Mouse (Mus musculus) spleen, postnatal 14 days (tissue): ENCODE measurements around the gene Tiam1.

Experiments used
- DNase-seq, 2 experiments: peaks; one replicate each; pipeline ENCODE4 v3.0.0; 2021 to 2022; ENCODE audit warnings: low spot score in 2 of 2

Gene Tiam1

GRCm38 (mm10) chr16:90143416-90143759 lies 181 bp downstream of the Tiam1 start:
- DNase-seq = no peak

DNA sequence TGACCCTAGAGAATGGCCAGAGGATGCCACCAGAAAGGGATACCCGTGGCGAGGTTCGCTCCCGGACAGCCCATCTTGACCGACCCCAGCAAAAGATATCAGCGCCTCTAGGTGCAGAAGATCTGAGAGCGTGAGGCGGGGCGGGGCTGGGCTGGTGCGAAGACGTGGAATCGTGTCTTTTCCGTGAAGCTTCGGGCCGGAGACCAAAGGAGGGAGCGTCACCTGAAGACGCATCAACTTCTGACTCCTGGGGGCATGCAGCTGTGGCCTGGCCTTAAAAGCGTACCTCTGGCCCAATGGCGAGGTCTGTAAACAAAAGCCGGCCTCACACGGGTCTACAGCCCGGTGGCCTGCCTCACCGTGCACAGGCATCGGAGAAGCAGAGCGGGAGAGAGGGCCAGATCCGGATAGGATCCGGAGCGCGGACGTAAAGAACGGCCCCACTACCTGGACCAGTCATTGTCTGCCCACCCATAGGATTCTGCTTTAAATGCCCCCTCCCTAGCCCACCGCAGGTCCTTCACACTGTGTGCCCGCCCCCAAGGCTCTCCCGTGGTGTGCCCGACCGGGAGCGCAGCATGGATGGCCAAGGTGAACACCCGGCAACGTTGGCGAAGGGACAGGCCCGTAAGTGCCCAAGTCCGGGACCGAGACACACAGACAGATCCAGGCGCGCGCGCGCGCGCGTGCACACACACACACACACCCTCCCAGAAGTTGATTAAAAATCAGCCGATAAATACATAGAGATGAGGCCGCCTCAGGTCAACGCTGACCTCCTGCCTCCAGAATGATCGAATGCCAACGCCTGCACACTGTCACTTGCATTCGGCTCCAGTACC lies 774 bp downstream of the Tiam1 start:
- peak; percentile 18 to 25 for DNase-seq

DNA sequence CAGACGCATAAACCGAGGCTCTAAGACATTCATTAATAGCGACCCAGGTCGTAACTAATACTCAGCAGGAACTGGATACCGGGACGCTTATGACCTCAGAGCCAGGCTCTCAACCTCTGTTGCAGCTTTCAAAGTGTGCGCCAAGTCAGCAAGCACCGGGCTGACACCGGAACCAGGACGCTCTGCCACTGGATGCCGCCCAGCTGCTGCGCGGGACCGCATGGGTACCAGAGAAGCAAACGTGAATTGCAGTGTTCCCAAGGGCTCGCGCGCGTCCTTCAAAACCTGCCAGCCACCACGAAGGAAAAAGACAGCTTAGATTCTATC lies 1.4 kb downstream of the Tiam1 start:
- DNase-seq = peak in 1 of 2 experiments; percentile 10

- no peak for DNase-seq
These were observed 2.0 kb downstream of the Tiam1 start for GRCm38 (mm10) chr16:90141556-90141955.

DNA sequence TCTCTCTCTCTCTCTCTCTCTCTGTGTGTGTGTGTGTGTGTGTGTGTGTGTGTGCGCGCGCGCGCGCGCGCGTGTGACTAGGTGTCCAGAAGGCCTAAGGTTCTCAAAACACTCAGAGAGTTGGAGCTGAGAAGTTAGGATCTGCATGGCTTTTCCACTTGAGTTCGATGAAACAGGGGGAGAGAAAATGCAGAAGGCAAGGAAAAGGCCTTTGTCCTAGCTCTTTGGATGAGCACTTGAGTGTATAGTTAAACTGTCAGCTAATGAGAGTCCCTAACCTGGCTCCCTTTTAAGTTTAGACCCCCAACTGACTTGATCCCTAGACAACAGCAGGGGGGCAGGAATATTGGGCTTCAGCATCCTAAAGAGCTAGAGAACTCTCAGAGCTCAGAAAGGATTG lies 3.0 kb downstream of the Tiam1 start:
- DNase-seq = no peak

- no peak for DNase-seq
These were observed 3.9 kb downstream of the Tiam1 start for GRCm38 (mm10) chr16:90139696-90140095.

DNA sequence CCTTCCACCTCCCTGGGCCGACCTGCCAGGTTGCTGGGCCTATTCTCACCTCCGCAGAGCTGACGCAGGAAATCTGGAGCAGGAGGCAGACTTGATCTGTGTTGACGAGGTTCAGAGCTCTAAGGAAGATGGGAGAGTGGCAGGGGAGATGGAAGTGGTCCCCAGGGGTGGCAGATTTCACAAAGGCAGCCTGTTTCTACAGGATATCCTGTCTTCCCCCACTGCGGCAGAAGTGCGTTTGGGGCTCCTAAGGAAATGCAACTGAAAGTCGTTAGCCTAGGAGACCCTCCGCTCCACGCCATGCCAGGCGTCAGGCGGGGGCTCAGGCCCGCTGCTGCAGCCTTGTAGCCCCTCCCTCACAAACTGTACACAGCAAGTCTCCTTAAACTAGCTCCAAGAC lies 5.4 kb downstream of the Tiam1 start:
- DNase-seq = no peak

GRCm38 (mm10) chr16:90137175-90137574 lies 6.4 kb downstream of the Tiam1 start:
- DNase-seq = no peak

DNA sequence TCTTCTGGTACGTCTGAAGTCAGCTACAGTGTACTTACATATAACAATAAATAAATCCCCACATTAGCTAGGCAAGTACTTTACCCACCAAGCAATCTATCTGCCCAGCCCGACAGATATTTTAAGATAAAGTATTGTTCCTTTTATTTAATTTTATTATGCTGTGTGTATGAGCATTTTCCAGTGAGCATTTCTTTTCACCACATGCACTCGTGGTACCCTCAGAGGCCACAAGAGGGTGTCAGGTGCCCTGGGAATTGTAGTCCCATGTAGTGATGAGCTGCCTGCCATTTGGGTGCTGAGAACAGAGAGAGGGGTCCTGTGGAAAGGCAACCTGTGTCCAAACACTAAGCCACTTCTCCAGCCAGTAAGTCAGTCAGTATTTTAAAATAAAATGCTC lies 8.0 kb downstream of the Tiam1 start:
- DNase-seq = no peak

- DNase-seq = no peak
These were observed 9.2 kb downstream of the Tiam1 start for GRCm38 (mm10) chr16:90134351-90134750.

- no peak for DNase-seq
These were observed 10.8 kb downstream of the Tiam1 start for GRCm38 (mm10) chr16:90132816-90133215.

- no peak for DNase-seq
These were observed 11.2 kb downstream of the Tiam1 start for GRCm38 (mm10) chr16:90132331-90132730.

- no peak for DNase-seq
These were observed 14.6 kb downstream of the Tiam1 start for GRCm38 (mm10) chr16:90128817-90129587.

DNA sequence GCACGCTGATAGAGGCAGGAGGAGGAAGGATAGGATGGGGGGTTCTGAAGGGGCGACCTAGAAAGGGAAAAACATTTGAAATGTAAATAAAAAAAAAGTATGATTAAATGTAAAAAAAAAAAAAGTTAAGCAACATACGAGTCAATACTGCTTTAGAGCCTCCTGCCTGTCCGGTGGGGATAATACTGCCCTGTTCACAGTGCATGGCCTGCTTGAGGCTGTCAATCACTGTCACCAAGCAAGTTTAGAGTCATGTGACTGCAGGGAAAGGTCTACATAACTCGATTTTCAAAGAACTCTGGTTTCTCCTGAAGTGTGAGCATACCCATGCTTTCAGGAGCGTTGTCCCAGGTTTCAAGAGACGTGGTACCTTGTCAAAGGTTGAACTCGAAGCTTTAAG lies 15.2 kb downstream of the Tiam1 start:
- DNase-seq = no peak

- no peak for DNase-seq
These were observed 18.0 kb downstream of the Tiam1 start for GRCm38 (mm10) chr16:90125318-90126314.

DNA sequence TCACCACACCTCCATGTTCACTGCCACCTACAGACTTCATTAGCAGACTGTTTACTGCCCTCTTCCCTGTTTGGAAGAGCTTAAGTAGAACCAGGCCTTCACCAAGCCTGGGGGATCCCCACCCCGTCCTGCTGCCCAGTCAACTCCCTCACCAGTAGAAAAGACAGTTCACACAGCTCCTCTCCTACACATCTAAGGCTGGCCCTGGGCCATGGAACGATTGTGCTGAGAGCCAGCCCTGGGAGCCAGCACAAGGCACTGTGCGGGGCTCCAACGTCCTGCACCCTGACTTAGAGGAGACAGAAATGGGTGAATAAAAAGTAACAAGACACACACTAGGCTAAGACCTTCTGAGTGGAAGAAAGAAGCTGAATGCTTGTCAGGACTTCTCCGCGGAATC lies 20.5 kb downstream of the Tiam1 start:
- no peak for DNase-seq

DNA sequence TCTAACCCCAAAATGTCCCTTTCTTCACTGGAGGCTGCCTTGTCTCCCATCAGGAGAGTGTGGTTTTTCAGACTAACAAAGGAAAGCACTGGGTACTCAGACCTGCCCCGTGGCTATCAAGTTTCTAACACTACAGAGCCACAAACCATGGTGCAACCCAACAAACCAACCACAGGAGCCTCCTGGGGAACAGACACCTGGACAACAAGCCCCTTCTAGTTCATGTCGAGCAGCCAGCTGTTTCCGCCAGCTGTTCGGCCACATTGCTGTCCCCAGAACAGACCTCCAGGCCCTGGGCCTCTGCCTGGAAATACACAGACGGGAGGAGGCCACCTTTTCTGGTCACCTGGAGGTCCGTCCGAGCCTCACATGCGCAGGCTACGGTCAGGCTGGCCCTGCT lies 21.1 kb downstream of the Tiam1 start:
- DNase-seq = no peak

DNA sequence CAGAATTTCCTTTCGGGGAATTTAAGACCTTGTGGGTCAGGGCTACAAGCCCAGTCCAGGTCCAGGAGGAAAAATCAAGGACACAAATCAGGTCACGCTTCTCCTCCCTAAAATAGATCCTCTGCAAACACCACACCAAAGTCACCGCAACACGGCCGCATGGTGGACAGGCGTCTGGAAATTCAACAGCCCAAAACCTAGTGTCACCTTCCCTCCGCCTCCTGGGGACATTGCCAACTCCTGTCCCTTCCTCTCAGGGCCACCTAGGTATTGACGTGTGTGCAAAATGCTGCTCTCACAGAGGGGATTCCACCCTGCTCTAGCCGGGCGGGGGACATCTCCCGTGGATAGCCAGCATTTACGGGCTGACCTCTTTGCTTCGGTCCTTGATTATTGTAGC lies 21.8 kb downstream of the Tiam1 start:
- DNase-seq = no peak

DNA sequence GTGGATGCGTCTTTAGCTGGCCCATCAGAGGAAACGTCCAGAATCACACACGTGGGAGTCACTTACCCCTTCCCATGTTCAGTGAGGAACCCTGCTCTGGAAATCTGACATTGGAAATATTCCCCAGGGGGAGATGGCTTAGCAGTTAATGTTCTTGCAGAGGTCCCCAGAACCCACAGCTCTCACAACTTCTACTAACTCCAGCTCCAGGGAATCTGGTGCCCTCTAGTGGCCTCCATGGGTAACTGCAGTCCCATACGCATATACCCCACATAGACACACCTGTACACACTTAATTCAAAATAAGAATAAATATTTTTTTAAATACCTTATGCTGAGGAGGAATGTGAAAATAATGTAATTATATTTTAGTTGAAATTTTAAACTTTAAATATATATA lies 23.6 kb downstream of the Tiam1 start:
- no peak for DNase-seq

DNA sequence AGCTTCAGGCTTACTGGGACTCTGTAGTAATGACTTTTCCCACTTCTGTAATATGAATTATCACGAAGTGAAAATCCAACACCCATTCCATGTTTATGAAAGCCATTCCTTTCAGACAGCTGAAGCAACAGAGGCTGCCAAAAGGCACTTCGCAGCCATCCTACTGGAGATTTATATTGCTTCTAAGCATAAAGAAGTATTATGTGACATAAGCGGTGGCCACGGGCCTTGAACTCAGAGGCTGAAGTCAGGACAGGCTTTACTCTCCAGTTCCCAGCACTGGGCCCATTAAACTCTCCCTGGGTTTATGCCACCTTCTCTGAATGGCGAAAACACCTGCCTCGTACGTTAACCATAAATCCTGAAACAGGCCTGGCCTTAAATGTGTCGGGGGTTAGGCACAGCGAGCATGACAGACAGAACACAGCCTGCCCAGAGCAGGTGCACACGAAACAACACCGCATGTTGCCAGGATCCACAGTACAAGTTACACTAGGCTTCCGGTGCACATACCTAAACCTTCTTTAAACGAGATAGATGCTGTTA lies 26.9 kb downstream of the Tiam1 start:
- no peak for DNase-seq

- no peak for DNase-seq
These were observed 30.9 kb downstream of the Tiam1 start for GRCm38 (mm10) chr16:90112577-90113155.
